Mouse (Mus musculus) C2C12 (cell line): ENCODE results near the gene Ece1. TPM values are rescaled to one million over a fixed set of nuclear protein-coding genes. Genes with fewer than 3 reads are reported as not detected.
A peak's percentile ranks its signal among the peaks of the same experiment; 100 is the strongest.

ENCODE experiments used
- H3K27me3 ChIP-seq: one replicate; pipeline ENCODE4 v1.6.1; 2011; ENCODE audit not compliant: control insufficient read depth, insufficient read depth, insufficient read length
- H3K36me3 ChIP-seq: one replicate; pipeline ENCODE4 v1.6.1; 2011; ENCODE audit not compliant: control insufficient read depth, insufficient read depth
- H3K4me3 ChIP-seq: one replicate; pipeline ENCODE4 v1.5.1; 2011; ENCODE audit warnings: mild to moderate bottlenecking, control low read depth; ENCODE audit not compliant: poor library complexity, insufficient read depth, severe bottlenecking
- H3K79me2 ChIP-seq: one replicate; pipeline ENCODE4 v1.6.1; 2011; ENCODE audit not compliant: control insufficient read depth, insufficient read depth
- H3K79me3 ChIP-seq: one replicate; pipeline ENCODE4 v1.6.1; 2011; ENCODE audit warnings: low read depth, control low read depth
- H3ac ChIP-seq: one replicate; pipeline ENCODE3; 2011; ENCODE audit warnings: low read depth; ENCODE audit not compliant: control insufficient read depth, insufficient read length
- CEBPB ChIP-seq: IDR thresholded peaks from one replicate; pipeline ENCODE4 v1.6.1; 2011; ENCODE audit warnings: low read depth, mild to moderate bottlenecking, control low read depth, moderate library complexity
- CTCF ChIP-seq: IDR thresholded peaks from one replicate; pipeline ENCODE4 v1.5.1; 2011; ENCODE audit not compliant: control insufficient read depth, insufficient read depth, insufficient read length
- FOSL1 ChIP-seq: IDR thresholded peaks from one replicate; pipeline ENCODE4 v1.8.0; 2011; ENCODE audit warnings: mild to moderate bottlenecking, low read length; ENCODE audit not compliant: poor library complexity, insufficient read depth, severe bottlenecking
- MAX ChIP-seq: IDR thresholded peaks from one replicate; pipeline ENCODE4 v1.6.1; 2011; ENCODE audit warnings: mild to moderate bottlenecking, control low read depth
- MYOD1 ChIP-seq: IDR thresholded peaks from one replicate; pipeline ENCODE4 v1.6.1; 2011; ENCODE audit warnings: low read depth; ENCODE audit not compliant: control insufficient read depth, insufficient read length
- MYOG ChIP-seq: IDR thresholded peaks from one replicate; pipeline ENCODE4 v1.6.1; 2011; ENCODE audit not compliant: control insufficient read depth, insufficient read length; ENCODE audit errors: extremely low read depth
- USF1 ChIP-seq: IDR thresholded peaks from one replicate; pipeline ENCODE4 v1.6.1; 2011; ENCODE audit warnings: low read depth, mild to moderate bottlenecking, control low read depth, moderate library complexity
- polyA plus RNA-seq: library from polyadenylated mRNA; unstranded; fragments of >200 nt; fragmentation: generic; extraction: Trizol; gene quantifications from one replicate; pipeline ENCODE4 v1.2.1, GENCODE M21; 2012; ENCODE audit warnings: missing spikeins

The Ece1 gene
- polyA plus RNA-seq, 1 experiment = 198 TPM

DNA sequence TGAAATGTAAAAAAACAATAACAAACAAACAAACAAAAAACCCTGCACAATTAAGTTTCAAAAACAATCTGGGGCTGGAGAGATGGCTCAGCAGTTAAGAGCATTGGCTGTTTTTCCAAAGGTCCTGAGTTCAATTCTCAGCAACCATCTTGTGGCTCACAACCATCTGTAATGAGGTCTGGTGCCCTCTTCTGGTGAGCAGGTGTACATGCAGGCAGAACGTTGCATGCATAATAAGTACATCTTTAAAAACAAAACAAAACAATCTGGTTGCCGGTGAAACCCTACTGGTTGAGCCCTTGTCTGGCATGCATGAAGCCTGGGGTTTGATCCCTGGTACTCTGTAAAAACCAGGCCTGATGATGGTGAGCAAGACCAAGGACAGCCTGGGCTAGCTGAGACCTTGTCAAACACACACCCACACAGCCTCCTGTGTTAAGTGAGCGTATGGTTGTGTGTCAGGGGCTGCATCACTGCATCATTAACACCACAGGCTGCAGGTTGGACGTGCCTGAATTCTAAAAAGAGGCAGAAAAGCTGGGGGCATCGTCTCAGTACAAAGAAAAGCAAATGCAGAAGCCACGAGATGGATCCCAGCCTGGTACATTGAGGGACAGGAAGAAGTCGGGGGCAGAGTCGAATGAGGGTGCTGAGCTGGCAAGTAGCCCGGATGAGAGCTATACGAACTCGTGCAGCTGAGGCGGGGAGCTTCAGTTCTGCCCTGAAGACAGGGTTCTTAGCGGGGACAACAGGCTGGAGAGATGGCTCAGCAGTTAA lies 98.0 kb downstream of the Ece1 start:
- Histone ChIP-seq H3K27me3 (no peaks in the 10 kb centered on the region), H3K36me3 (peaks cover 21% of the 10 kb centered on the region), H3ac (no peak overlapping the region), H3K79me2 (no peaks in the 10 kb centered on the region), H3K4me3 (no peak overlapping the region), H3K79me3 (no peaks in the 10 kb centered on the region)
- TF ChIP-seq CTCF (no peak), USF1 (no peak), MYOD1 (no peak), CEBPB (no peak), MYOG (no peak), FOSL1 (no peak), MAX (no peak)

GRCm38 (mm10) chr4:137960757-137961156 lies 98.7 kb downstream of the Ece1 start:
- no peaks in the 10 kb centered on the region for H3K27me3 ChIP-seq
- H3K36me3 ChIP-seq = peaks cover 20% of the 10 kb centered on the region
- no peaks in the 10 kb centered on the region for H3K79me2 ChIP-seq

GRCm38 (mm10) chr4:137962643-137963350 lies 100.8 kb downstream of the Ece1 start:
- Histone ChIP-seq H3ac (no peak overlapping the region), H3K79me3 (no peaks in the 10 kb centered on the region), H3K4me3 (no peak overlapping the region), H3K27me3 (no peaks in the 10 kb centered on the region), H3K79me2 (no peaks in the 10 kb centered on the region), H3K36me3 (peaks cover 16% of the 10 kb centered on the region)
- TF ChIP-seq CEBPB (no peak), FOSL1 (no peak), USF1 (no peak), MYOG (no peak)

More at GRCm38 (mm10) chr4:137960757-137961156, 98.7 kb downstream of the Ece1 start:
- H3K4me3 ChIP-seq = no peak overlapping the region
- no peak overlapping the region for H3ac ChIP-seq
- TF ChIP-seq MYOG = no peak
- no peak for TF ChIP-seq CEBPB
- TF ChIP-seq CTCF = no peak
- TF ChIP-seq MAX = no peak
- no peak for TF ChIP-seq USF1
- TF ChIP-seq FOSL1 = no peak
- TF ChIP-seq MYOD1 = no peak
- no peaks in the 10 kb centered on the region for H3K79me3 ChIP-seq

- H3ac ChIP-seq = no peak overlapping the region
- no peak overlapping the region for H3K4me3 ChIP-seq
- no peaks in the 10 kb centered on the region for H3K79me2 ChIP-seq
- H3K36me3 ChIP-seq = peaks cover 16% of the 10 kb centered on the region
- TF ChIP-seq MYOD1 (no peak), MAX (no peak), FOSL1 (no peak), MYOG (no peak), CEBPB (no peak), CTCF (no peak), USF1 (no peak)
- no peaks in the 10 kb centered on the region for H3K79me3 ChIP-seq
- H3K27me3 ChIP-seq = no peaks in the 10 kb centered on the region
These were observed 101.4 kb downstream of the Ece1 start for GRCm38 (mm10) chr4:137963431-137963830.

- TF ChIP-seq FOSL1 (no peak), MYOG (no peak), USF1 (no peak), CTCF (peak; percentile 51), CEBPB (no peak), MAX (no peak), MYOD1 (no peak)
- H3K79me2 ChIP-seq = no peaks in the 10 kb centered on the region
- H3K27me3 ChIP-seq = no peaks in the 10 kb centered on the region
- H3K79me3 ChIP-seq = no peaks in the 10 kb centered on the region
- H3ac ChIP-seq = no peak overlapping the region
- peaks cover 10% of the 10 kb centered on the region for H3K36me3 ChIP-seq
- no peak overlapping the region for H3K4me3 ChIP-seq
These were observed 102.0 kb downstream of the Ece1 start for GRCm38 (mm10) chr4:137963881-137964584.
